Mouse (Mus musculus) small intestine, adult 2 months (tissue): ENCODE results near the gene Rrad.

Experiments
- CTCF ChIP-seq: fragments of 200-500 bp; IDR thresholded peaks from 2 replicates; pipeline ENCODE4 v1.5.1; 2012; ENCODE audit warnings: low read depth, mild to moderate bottlenecking, control low read depth, inconsistent platforms, low read length, moderate library complexity, mixed read lengths; ENCODE audit not compliant: insufficient replicate concordance, insufficient read length; ENCODE audit errors: extremely low read depth
- POLR2A ChIP-seq: fragments of 200-500 bp; IDR thresholded peaks from 2 replicates; pipeline ENCODE4 v1.6.1; 2012; ENCODE audit warnings: low read depth, mild to moderate bottlenecking, control low read depth, inconsistent platforms, low read length, moderate library complexity

DNA sequence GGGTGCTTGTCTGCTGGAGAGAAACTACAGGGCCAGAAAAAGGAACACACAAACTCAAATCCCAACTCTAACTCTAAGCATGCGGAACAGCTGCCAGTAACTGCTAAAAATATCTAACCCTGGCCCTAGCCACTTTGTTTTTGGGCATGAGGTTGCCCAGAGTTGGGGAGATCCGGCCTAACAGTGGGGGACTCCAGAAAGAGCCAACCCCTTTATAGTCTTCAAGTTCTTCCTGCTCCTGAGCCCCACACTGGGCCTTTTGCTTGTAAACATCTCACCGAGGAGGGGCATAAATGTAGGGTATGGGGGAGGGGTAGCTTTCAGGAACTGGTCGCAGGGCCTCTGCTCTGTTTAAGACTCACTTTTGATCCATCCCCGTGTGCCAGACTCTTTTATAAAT, 848 bp upstream of the Rrad start:
- no peak for TF ChIP-seq CTCF
- TF ChIP-seq POLR2A, result no peak
